Mouse (Mus musculus) kidney, embryonic 14.5 days (tissue): Measurements from ENCODE around the gene Rsph10b. TPM values are rescaled to one million over a fixed set of nuclear protein-coding genes. Genes with fewer than 3 reads are reported as not detected.
A peak's percentile ranks its signal among the peaks of the same experiment; 100 is the strongest.

Experiments
- ATAC-seq: fragments of 200-750 bp; cut with Nextera tagmentation; 2 replicates; pipeline ENCODE4 v1.8.0; 2017; ENCODE audit warnings: moderate number of reproducible peaks, mild to moderate bottlenecking, moderate TSS enrichment, moderate library complexity; ENCODE audit not compliant: low FRiP score, low TSS enrichment
- H3K27ac ChIP-seq: fragments of 300-500 bp; sonication (generic); 2 replicates; pipeline ENCODE4 v1.5.1; 2014; ENCODE audit warnings: low read depth, mild to moderate bottlenecking, low read length, moderate library complexity, mixed read lengths
- H3K27me3 ChIP-seq: fragments of 300-500 bp; sonication (generic); 2 replicates; pipeline ENCODE4 v1.6.1; 2014; ENCODE audit warnings: mild to moderate bottlenecking, low read length; ENCODE audit not compliant: control insufficient read depth, insufficient read depth
- H3K36me3 ChIP-seq: fragments of 300-500 bp; sonication (generic); 2 replicates; pipeline ENCODE4 v1.6.1; 2014; ENCODE audit warnings: low read length, mixed read lengths; ENCODE audit not compliant: control insufficient read depth, insufficient read depth
- H3K4me1 ChIP-seq: fragments of 300-500 bp; sonication (generic); 2 replicates; pipeline ENCODE4 v1.6.1; 2014; ENCODE audit warnings: low read length, mixed read lengths; ENCODE audit not compliant: control insufficient read depth, insufficient read depth
- H3K4me2 ChIP-seq: fragments of 300-500 bp; sonication (generic); replicated peaks from 2 replicates; pipeline ENCODE4 v1.6.1; 2014; ENCODE audit warnings: low read depth, mild to moderate bottlenecking, low read length
- H3K4me3 ChIP-seq: fragments of 300-500 bp; sonication (generic); 2 replicates; pipeline ENCODE4 v1.5.1; 2014; ENCODE audit warnings: mild to moderate bottlenecking, low read length
- H3K9ac ChIP-seq: fragments of 300-500 bp; sonication (generic); 2 replicates; pipeline ENCODE4 v1.6.1; 2014; ENCODE audit warnings: low read depth, mild to moderate bottlenecking, low read length, moderate library complexity
- H3K9me3 ChIP-seq: fragments of 300-500 bp; sonication (generic); 2 replicates; pipeline ENCODE4 v1.6.1; 2016; ENCODE audit warnings: low read length; ENCODE audit not compliant: control insufficient read depth
- WGBS: fragments of 180-500 bp; shearing (Covaris S2); extraction: QIAGEN DNeasy Blood & Tissue Kit; methylation state at CpG from one replicate; pipeline ENCODE4 v1.1.7; 2014; 5-methylcytosine and 5-hydroxymethylcytosine counted together
- polyA plus RNA-seq: library from polyadenylated mRNA; unstranded; fragments of >200 nt; fragmentation: Nextera tagmentation; extraction: Ambion mirVana; gene quantifications from 2 replicates; pipeline ENCODE4 v1.2.1, GENCODE M21; 2014

Rsph10b gene
- polyA plus RNA-seq, 1 experiment from 2014 or later: 0.68 TPM

- Histone ChIP-seq H3K4me3 (no peak overlapping the region), H3K9me3 (no peaks in the 10 kb centered on the region), H3K9ac (no peak overlapping the region), H3K36me3 (peaks cover 41% of the 10 kb centered on the region), H3K27ac (no peak overlapping the region), H3K4me2 (no peak overlapping the region), H3K4me1 (no peaks in the 10 kb centered on the region), H3K27me3 (no peaks in the 10 kb centered on the region)
- 82% methylated on average over 6 of the region's 6 CpGs for WGBS
- no peak for ATAC-seq
Measured at GRCm38 (mm10) chr5:143931863-143932580, 813 bp upstream of the Rsph10b start.

- Histone ChIP-seq H3K27me3 (no peaks in the 10 kb centered on the region), H3K9me3 (no peaks in the 10 kb centered on the region), H3K9ac (no peak overlapping the region), H3K4me1 (no peaks in the 10 kb centered on the region), H3K36me3 (peaks cover 36% of the 10 kb centered on the region), H3K27ac (no peak overlapping the region), H3K4me3 (no peak overlapping the region), H3K4me2 (no peak overlapping the region)
- 90% methylated on average over 11 of the region's 11 CpGs for WGBS
- no peak for ATAC-seq
Measured at GRCm38 (mm10) chr5:143933414-143933813, 579 bp downstream of the Rsph10b start.

- WGBS: 85% methylated on average over 1 of the region's 1 CpGs
- Histone ChIP-seq H3K9ac (no peak overlapping the region), H3K27ac (no peak overlapping the region), H3K4me3 (no peak overlapping the region), H3K4me1 (no peaks in the 10 kb centered on the region), H3K36me3 (peaks cover 31% of the 10 kb centered on the region), H3K4me2 (no peak overlapping the region), H3K9me3 (no peaks in the 10 kb centered on the region), H3K27me3 (no peaks in the 10 kb centered on the region)
- no peak for ATAC-seq
Measured at GRCm38 (mm10) chr5:143933875-143934274, 1.0 kb downstream of the Rsph10b start.

- H3K36me3 ChIP-seq: peaks cover 10% of the 10 kb centered on the region; the same call in 1 of the 2 replicates
- 89% methylated on average over 9 of the region's 9 CpGs for WGBS
- ATAC-seq: no peak
- H3K27me3 ChIP-seq: no peaks in the 10 kb centered on the region
- H3K4me3 ChIP-seq: no peak overlapping the region
- H3K4me2 ChIP-seq: no peak overlapping the region
- no peak overlapping the region for H3K27ac ChIP-seq
- peaks cover 4% of the 10 kb centered on the region; the same call in 1 of the 2 replicates for H3K9me3 ChIP-seq
- no peaks in the 10 kb centered on the region for H3K4me1 ChIP-seq
- H3K9ac ChIP-seq: no peak overlapping the region
Measured at GRCm38 (mm10) chr5:143936156-143936555, 3.3 kb downstream of the Rsph10b start.

- Histone ChIP-seq H3K9me3 (peaks cover 4% of the 10 kb centered on the region), H3K27ac (no peak overlapping the region), H3K36me3 (no peaks in the 10 kb centered on the region), H3K9ac (no peak overlapping the region), H3K4me1 (no peaks in the 10 kb centered on the region), H3K4me2 (no peak overlapping the region), H3K4me3 (no peak overlapping the region), H3K27me3 (no peaks in the 10 kb centered on the region)
- ATAC-seq: peak; percentile 24; the same call in 1 of the 2 replicates
- 24% methylated on average over 10 of the region's 10 CpGs for WGBS
Measured at GRCm38 (mm10) chr5:143941588-143941987, 8.8 kb downstream of the Rsph10b start.

- Histone ChIP-seq H3K36me3 (no peaks in the 10 kb centered on the region), H3K9me3 (peaks cover 4% of the 10 kb centered on the region), H3K9ac (no peak overlapping the region), H3K4me2 (no peak overlapping the region), H3K4me1 (no peaks in the 10 kb centered on the region), H3K4me3 (no peak overlapping the region), H3K27me3 (no peaks in the 10 kb centered on the region), H3K27ac (no peak overlapping the region)
- WGBS: 88% methylated on average over 14 of the region's 14 CpGs
- ATAC-seq: no peak
Measured at GRCm38 (mm10) chr5:143943231-143944125, 10.6 kb downstream of the Rsph10b start.

- H3K4me1 ChIP-seq: 0 out of 2 replicates have a peak, but pooled peaks cover 6% of the 10 kb centered on the region
- no peak overlapping the region for H3K4me2 ChIP-seq
- no peaks in the 10 kb centered on the region; the same call in 1 of the 2 replicates for H3K9me3 ChIP-seq
- H3K4me3 ChIP-seq: no peak overlapping the region
- ATAC-seq: no peak
- H3K27me3 ChIP-seq: no peaks in the 10 kb centered on the region
- H3K36me3 ChIP-seq: no peaks in the 10 kb centered on the region
- WGBS: 82% methylated on average over 12 of the region's 12 CpGs
- no peak overlapping the region for H3K27ac ChIP-seq
- H3K9ac ChIP-seq: no peak overlapping the region
Measured at GRCm38 (mm10) chr5:143948361-143948760, 15.5 kb downstream of the Rsph10b start.

GRCm38 (mm10) chr5:143950016-143950415 is 17.2 kb downstream of the Rsph10b start:
- ATAC-seq: no peak
- Histone ChIP-seq H3K9me3 (no peaks in the 10 kb centered on the region), H3K9ac (no peak overlapping the region), H3K4me3 (no peak overlapping the region), H3K27ac (no peak overlapping the region), H3K27me3 (no peaks in the 10 kb centered on the region), H3K4me1 (0 out of 2 replicates have a peak, but pooled peaks cover 6% of the 10 kb centered on the region), H3K36me3 (no peaks in the 10 kb centered on the region), H3K4me2 (no peak overlapping the region)
- WGBS: 34% methylated on average over 5 of the region's 5 CpGs

- Histone ChIP-seq H3K36me3 (no peaks in the 10 kb centered on the region), H3K27me3 (no peaks in the 10 kb centered on the region), H3K4me2 (no peak overlapping the region), H3K9ac (no peak overlapping the region), H3K27ac (no peak overlapping the region), H3K4me3 (no peak overlapping the region), H3K9me3 (0 out of 2 replicates have a peak, but pooled peaks cover 2% of the 10 kb centered on the region), H3K4me1 (no peaks in the 10 kb centered on the region)
- no peak for ATAC-seq
- 95% methylated on average over 6 of the region's 6 CpGs for WGBS
Measured at GRCm38 (mm10) chr5:143957101-143957500, 24.3 kb downstream of the Rsph10b start.
